Mouse (Mus musculus) mature B cell (primary cell): Measurements from ENCODE around the gene Hoxb6.

Experiments
- in situ Hi-C: fragments of 300-500 bp; cut with MboI; formaldehyde crosslinking; loops from 2 replicates; pipeline ENCODE4 v1.14.3; 2019

Hoxb6 gene

GRCm38 (mm10) chr11:96269869-96270268 is 22.4 kb upstream of the Hoxb6 start:
- in situ Hi-C loops = no loop called here

GRCm38 (mm10) chr11:96270996-96271540 is 21.2 kb upstream of the Hoxb6 start, which contains the start of gene Hoxb9:
Gene Hoxb9 (plus strand): TSS chr11:96271457.
- in situ Hi-C loops = no loop called here

- in situ Hi-C loops = no loop called here
Measured at GRCm38 (mm10) chr11:96271541-96272011, 20.7 kb upstream of the Hoxb6 start.

GRCm38 (mm10) chr11:96272024-96272921 is 20.0 kb upstream of the Hoxb6 start:
- in situ Hi-C loops = no loop called here

GRCm38 (mm10) chr11:96274428-96274827 is 17.8 kb upstream of the Hoxb6 start:
- in situ Hi-C loops = no loop called here

GRCm38 (mm10) chr11:96275896-96276295 is 16.4 kb upstream of the Hoxb6 start:
- in situ Hi-C loops = loop anchor here (25.0 kb wide), 1 partner anchor 586 kb away; no protein-coding TSS in a partner anchor

- in situ Hi-C loops = loop anchor here (25.0 kb wide), 1 partner anchor 585 kb away; no protein-coding TSS in a partner anchor
Measured at GRCm38 (mm10) chr11:96277151-96278044, 14.9 kb upstream of the Hoxb6 start.

GRCm38 (mm10) chr11:96278324-96278723 is 14.0 kb upstream of the Hoxb6 start:
- in situ Hi-C loops = loop anchor here (25.0 kb wide), 1 partner anchor 584 kb away; no protein-coding TSS in a partner anchor

- in situ Hi-C loops = loop anchor here (25.0 kb wide), 1 partner anchor 584 kb away; no protein-coding TSS in a partner anchor
Measured at GRCm38 (mm10) chr11:96278773-96279172, 13.5 kb upstream of the Hoxb6 start.

GRCm38 (mm10) chr11:96279421-96280233 is 12.6 kb upstream of the Hoxb6 start:
- in situ Hi-C loops = loop anchor here (25.0 kb wide), 1 partner anchor 583 kb away; no protein-coding TSS in a partner anchor

GRCm38 (mm10) chr11:96280399-96281378 is 11.6 kb upstream of the Hoxb6 start:
- in situ Hi-C loops = loop anchor here (25.0 kb wide), 1 partner anchor 582 kb away; no protein-coding TSS in a partner anchor

- in situ Hi-C loops = loop anchor here (25.0 kb wide), 1 partner anchor 581 kb away; no protein-coding TSS in a partner anchor
Measured at GRCm38 (mm10) chr11:96281396-96281795, 10.9 kb upstream of the Hoxb6 start.

- in situ Hi-C loops = loop anchor here (25.0 kb wide), 1 partner anchor 580 kb away; no protein-coding TSS in a partner anchor
Measured at GRCm38 (mm10) chr11:96281855-96282570, 10.3 kb upstream of the Hoxb6 start, which contains the start of gene Hoxb8. Gene Hoxb8 (plus strand): TSS chr11:96281905.

- in situ Hi-C loops = loop anchor here (25.0 kb wide), 1 partner anchor 579 kb away; no protein-coding TSS in a partner anchor
Measured at GRCm38 (mm10) chr11:96282795-96283430, 9.4 kb upstream of the Hoxb6 start.

GRCm38 (mm10) chr11:96284041-96284749 is 8.1 kb upstream of the Hoxb6 start:
- in situ Hi-C loops = loop anchor here (25.0 kb wide), 1 partner anchor 578 kb away; no protein-coding TSS in a partner anchor

GRCm38 (mm10) chr11:96284774-96285734 is 7.2 kb upstream of the Hoxb6 start:
- in situ Hi-C loops = loop anchor here (25.0 kb wide), 1 partner anchor 577 kb away; no protein-coding TSS in a partner anchor
